Mouse (Mus musculus) CH12.LX (cell line): Measurements from ENCODE around the gene Paf1. TPM values are rescaled to one million over a fixed set of nuclear protein-coding genes. Genes with fewer than 3 reads are reported as not detected.
A peak's percentile ranks its signal among the peaks of the same experiment; 100 is the strongest.

Experiments used
- DNase-seq: peaks from one replicate; pipeline ENCODE4 v3.0.0-alpha.2; 2013; ENCODE audit errors: extremely low read depth
- H3K27ac ChIP-seq: 2 replicates; pipeline ENCODE4 v1.5.1; 2012; ENCODE audit warnings: low read depth, mild to moderate bottlenecking, control low read depth, moderate library complexity; ENCODE audit not compliant: insufficient read depth
- H3K27me3 ChIP-seq: replicated peaks from 2 replicates; pipeline ENCODE3; 2012; ENCODE audit warnings: inconsistent platforms
- H3K36me3 ChIP-seq, 2 experiments: replicated peaks in 1 of 2; 2 replicates each; pipeline versions ENCODE3 to v1.6.1; 2012; ENCODE audit warnings: inconsistent platforms in 1 of 2, low read length in 1 of 2, mild to moderate bottlenecking in 1 of 2, mixed read lengths in 1 of 2, moderate library complexity in 1 of 2; ENCODE audit not compliant: control insufficient read depth in 1 of 2, insufficient read depth in 1 of 2
- H3K4me1 ChIP-seq, 2 experiments: 2 replicates each; pipeline ENCODE4 v1.6.1; 2012; ENCODE audit warnings: inconsistent platforms in 1 of 2, moderate library complexity in 1 of 2; ENCODE audit not compliant: insufficient read depth in 2 of 2, control insufficient read depth in 1 of 2
- H3K4me2 ChIP-seq: 2 replicates; pipeline ENCODE4 v1.6.1; 2012; ENCODE audit warnings: low read depth, mild to moderate bottlenecking, control low read depth; ENCODE audit not compliant: poor library complexity, insufficient read depth, severe bottlenecking
- H3K4me3 ChIP-seq, 3 experiments: fragments of 150-350 bp in 1 of 3; sonication (generic) in 1 of 3; replicated peaks in 1 of 3; 2 replicates each; pipeline versions ENCODE3 to v1.5.1; 2011 to 2012; ENCODE audit warnings: low read depth in 2 of 3, low read length in 2 of 3, mild to moderate bottlenecking in 2 of 3, moderate library complexity in 2 of 3, control low read depth in 1 of 3, improper control_type of control experiment in 1 of 3, inconsistent platforms in 1 of 3, mixed read lengths in 1 of 3; ENCODE audit not compliant: poor library complexity in 1 of 3
- H3K79me2 ChIP-seq: replicated peaks from 2 replicates; pipeline ENCODE4 v1.6.1; 2012; ENCODE audit warnings: mild to moderate bottlenecking, moderate library complexity; ENCODE audit not compliant: control insufficient read depth, poor library complexity, insufficient read depth, severe bottlenecking; ENCODE audit errors: extremely low read depth
- H3K9ac ChIP-seq: 2 replicates; pipeline ENCODE4 v1.6.1; 2012; ENCODE audit warnings: low read depth, mild to moderate bottlenecking, control low read depth, moderate library complexity; ENCODE audit not compliant: insufficient read depth
- H3K9me3 ChIP-seq: replicated peaks from 2 replicates; pipeline ENCODE3; 2012; ENCODE audit warnings: low read length, inconsistent platforms, mixed read lengths
- CHD1 ChIP-seq: IDR thresholded peaks from 2 replicates; pipeline ENCODE4 v1.6.1; 2012; ENCODE audit warnings: low read depth, low read length, improper control_type of control experiment, inconsistent platforms
- E2F4 ChIP-seq: IDR thresholded peaks from 2 replicates; pipeline ENCODE4 v1.6.1; 2011; ENCODE audit warnings: low read depth, low read length, improper control_type of control experiment; ENCODE audit not compliant: insufficient replicate concordance
- EP300 ChIP-seq: IDR thresholded peaks from 2 replicates; pipeline ENCODE4 v1.6.1; 2011; ENCODE audit warnings: low read length, improper control_type of control experiment
- ETS1 ChIP-seq: conservative IDR thresholded peaks from 2 replicates; pipeline ENCODE4 v1.6.1; 2012; ENCODE audit warnings: low read depth, mild to moderate bottlenecking, inconsistent platforms, low read length, improper control_type of control experiment, moderate library complexity
- GABPA ChIP-seq: IDR thresholded peaks from 2 replicates; pipeline ENCODE4 v1.6.1; 2012; ENCODE audit warnings: low read depth, low read length, improper control_type of control experiment, inconsistent platforms; ENCODE audit not compliant: insufficient replicate concordance
- HCFC1 ChIP-seq: IDR thresholded peaks from 2 replicates; pipeline ENCODE4 v1.6.1; 2012; ENCODE audit warnings: low read depth, mild to moderate bottlenecking, inconsistent platforms, low read length, improper control_type of control experiment
- IRF4 ChIP-seq: IDR thresholded peaks from 2 replicates; pipeline ENCODE4 v1.6.1; 2014; ENCODE audit warnings: low read depth, mild to moderate bottlenecking, inconsistent platforms, low read length, improper control_type of control experiment
- JUN ChIP-seq: IDR thresholded peaks from 2 replicates; pipeline ENCODE4 v1.6.1; 2011; ENCODE audit warnings: low read depth, mild to moderate bottlenecking, low read length, improper control_type of control experiment, moderate library complexity; ENCODE audit not compliant: insufficient read depth
- JUND ChIP-seq: conservative IDR thresholded peaks from 2 replicates; pipeline ENCODE4 v1.6.1; 2011; ENCODE audit warnings: low read depth, low read length, improper control_type of control experiment
- MAX ChIP-seq: IDR thresholded peaks from 2 replicates; pipeline ENCODE4 v1.6.1; 2011; ENCODE audit warnings: low read length, improper control_type of control experiment
- MAZ ChIP-seq: IDR thresholded peaks from 2 replicates; pipeline ENCODE4 v1.6.1; 2012; ENCODE audit warnings: low read depth, mild to moderate bottlenecking, inconsistent platforms, low read length, improper control_type of control experiment, moderate library complexity
- MEF2A ChIP-seq: IDR thresholded peaks from 2 replicates; pipeline ENCODE4 v1.6.1; 2014; ENCODE audit warnings: low read depth, mild to moderate bottlenecking, inconsistent platforms, low read length, improper control_type of control experiment, borderline replicate concordance
- MYC ChIP-seq: IDR thresholded peaks from 2 replicates; pipeline ENCODE4 v1.6.1; 2011; ENCODE audit warnings: low read depth, mild to moderate bottlenecking, improper control_type of control experiment, low read length
- NRF1 ChIP-seq: IDR thresholded peaks from 2 replicates; pipeline ENCODE4 v1.6.1; 2014; ENCODE audit warnings: low read depth, mild to moderate bottlenecking, inconsistent platforms, low read length, improper control_type of control experiment, moderate library complexity
- PAX5 ChIP-seq: IDR thresholded peaks from 2 replicates; pipeline ENCODE4 v1.6.1; 2012; ENCODE audit warnings: low read length, inconsistent platforms, mixed read lengths
- POLR2A ChIP-seq: IDR thresholded peaks from 2 replicates; pipeline ENCODE4 v1.6.1; 2011; ENCODE audit warnings: low read depth, mild to moderate bottlenecking, improper control_type of control experiment, low read length
- POLR2AphosphoS2 ChIP-seq: IDR thresholded peaks from 2 replicates; pipeline ENCODE4 v1.6.1; 2011; ENCODE audit warnings: low read depth, low read length, improper control_type of control experiment
- RAD21 ChIP-seq: IDR thresholded peaks from 2 replicates; pipeline ENCODE4 v1.6.1; 2011; ENCODE audit warnings: low read depth, mild to moderate bottlenecking, low read length, improper control_type of control experiment, moderate library complexity
- RCOR1 ChIP-seq: conservative IDR thresholded peaks from 2 replicates; pipeline ENCODE4 v1.6.1; 2012; ENCODE audit warnings: low read depth, mild to moderate bottlenecking, inconsistent platforms, low read length, improper control_type of control experiment
- SIN3A ChIP-seq: IDR thresholded peaks from 2 replicates; pipeline ENCODE4 v1.6.1; 2012; ENCODE audit warnings: low read length, improper control_type of control experiment, inconsistent platforms
- UBTF ChIP-seq: IDR thresholded peaks from 2 replicates; pipeline ENCODE4 v1.6.1; 2012; ENCODE audit warnings: low read depth, mild to moderate bottlenecking, inconsistent platforms, low read length, improper control_type of control experiment, moderate library complexity
- USF2 ChIP-seq: conservative IDR thresholded peaks from 2 replicates; pipeline ENCODE4 v1.6.1; 2011; ENCODE audit warnings: low read depth, low read length, improper control_type of control experiment
- ZC3H11A ChIP-seq: IDR thresholded peaks from 2 replicates; pipeline ENCODE4 v1.6.1; 2012; ENCODE audit warnings: low read depth, mild to moderate bottlenecking, inconsistent platforms, low read length, improper control_type of control experiment
- ZKSCAN1 ChIP-seq: IDR thresholded peaks from 2 replicates; pipeline ENCODE4 v1.6.1; 2012; ENCODE audit warnings: low read depth, inconsistent platforms, low read length, improper control_type of control experiment, borderline replicate concordance
- ZNF384 ChIP-seq: IDR thresholded peaks from 2 replicates; pipeline ENCODE4 v1.6.1; 2012; ENCODE audit warnings: low read depth, low read length, improper control_type of control experiment, inconsistent platforms
- dilution Hi-C: fragments of 300-500 bp; cut with MboI; formaldehyde crosslinking; loops from 2 replicates; pipeline ENCODE4 v1.14.3; 2020; ENCODE audit warnings: low sequenced_read_pairs; ENCODE audit not compliant: extremely low pct_unique_long_range_greater_than_20kb, extremely low pct_ligation_motif_present
- in situ Hi-C: fragments of 300-500 bp; cut with MboI; formaldehyde crosslinking; loops from 3 replicates; pipeline ENCODE4 v1.14.3; 2019; ENCODE audit warnings: low sequenced_read_pairs, low pct_ligation_motif_present, low pct_unique_long_range_greater_than_20kb, mixed read lengths
- polyA plus RNA-seq: library from polyadenylated mRNA; unstranded; fragments of >175 nt; gene quantifications from 2 replicates; pipeline ENCODE4 v1.2.1, GENCODE M21; 2012; ENCODE audit warnings: low read depth; ENCODE audit not compliant: insufficient read length
- total RNA-seq, 2 experiments: library from RNA; depleted of rRNA; stranded (reverse); fragments of 300-350 nt in 1 of 2; fragments of >200 nt in 1 of 2; gene quantifications; 2 replicates each; pipeline ENCODE4 v1.2.3; 2012 to 2014

The Paf1 gene
- total and polyA plus RNA-seq, 3 experiments: 42.2 to 105 (median 45.9) TPM

DNA sequence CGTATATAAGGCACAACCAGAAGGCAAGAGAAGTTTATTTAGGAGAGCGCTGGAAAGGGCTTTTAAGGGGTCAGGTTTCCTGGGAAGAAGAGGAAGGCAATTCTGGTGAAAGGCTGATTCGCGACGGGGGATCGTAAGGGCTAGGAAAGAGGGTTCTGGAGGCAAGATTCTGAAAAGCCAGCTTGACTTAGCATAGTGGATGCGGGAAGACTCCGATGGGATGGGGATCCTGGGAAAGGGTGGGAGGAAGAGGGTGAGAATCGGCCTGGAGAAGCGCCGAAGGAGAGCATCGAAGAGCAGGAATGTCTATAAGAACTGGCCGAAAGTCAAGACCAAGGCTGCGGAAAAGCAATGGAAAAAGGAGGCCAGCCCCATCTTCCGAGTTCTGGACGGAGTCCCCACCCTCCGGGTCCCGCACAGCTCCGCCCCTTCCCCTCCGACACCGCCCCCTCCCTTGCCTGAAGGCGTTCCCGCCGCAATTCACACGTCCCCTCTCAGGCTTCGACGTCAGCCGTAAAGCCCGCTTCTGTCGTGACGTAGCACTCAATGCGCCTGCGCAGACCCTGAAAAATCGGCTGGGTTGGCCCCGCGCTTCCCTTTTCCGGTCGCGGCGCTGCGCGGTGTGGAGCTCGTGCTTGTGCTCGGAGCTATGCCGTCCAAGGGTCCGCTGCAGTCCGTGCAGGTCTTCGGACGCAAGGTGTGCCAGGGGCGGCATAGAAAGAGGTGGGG is 42.4 kb upstream of the Paf1 start, which contains the start of gene Rps16 (continued):
- TF ChIP-seq POLR2AphosphoS2: peak; percentile 80; the same call in 1 of the 2 replicates
- peak; percentile 90 for TF ChIP-seq NRF1
- peak; percentile 47 for TF ChIP-seq IRF4
- TF ChIP-seq CHD1: no peak
- peak; percentile 26 for TF ChIP-seq MEF2A
- peak; percentile 85; the same call in 1 of the 2 replicates for TF ChIP-seq MYC
- 0 out of 2 replicates have a peak, but pooled peaks have one; percentile 35 for TF ChIP-seq ZNF384
- TF ChIP-seq ZKSCAN1: no peak
- no peak for TF ChIP-seq JUND

DNA sequence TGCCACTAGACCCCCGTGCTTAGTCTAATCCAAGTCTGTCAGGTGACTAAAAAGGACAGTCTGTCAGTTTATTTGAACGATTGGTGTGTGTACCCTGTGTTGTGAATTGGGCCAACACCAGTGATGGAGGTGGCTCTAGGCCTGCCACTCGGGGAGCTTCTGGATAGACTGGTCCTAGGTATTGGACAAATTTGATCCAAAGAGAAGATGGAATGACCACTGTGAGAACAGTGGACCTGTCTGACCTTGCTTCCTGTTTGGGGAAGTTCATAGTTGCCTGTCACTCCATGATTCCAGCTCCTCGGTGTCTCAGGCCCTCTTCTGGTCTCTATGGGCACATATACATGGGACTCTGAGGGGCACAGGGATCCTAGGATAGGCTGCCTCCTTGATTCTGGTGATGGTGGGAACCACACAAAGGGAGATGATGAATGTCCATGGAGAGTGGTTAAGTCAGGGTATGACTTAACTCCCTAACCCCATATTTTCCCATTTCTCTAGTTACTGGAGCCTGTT is 41.0 kb upstream of the Paf1 start:
- Histone ChIP-seq H3K9ac (peak overlapping the region; percentile 99), H3K79me2 (peaks cover 17% of the 10 kb centered on the region), H3K9me3 (no peaks in the 10 kb centered on the region), H3K36me3 (peaks cover 31 to 37% of the 10 kb centered on the region in 2 experiments), H3K4me2 (peak overlapping the region; percentile 85), H3K4me1 (peaks cover 12 to 36% of the 10 kb centered on the region in 2 experiments), H3K4me3 (peak overlapping the region; percentile 70 to 99 (median 72)), H3K27ac (no peak overlapping the region; the same call in 1 of the 2 replicates), H3K27me3 (no peaks in the 10 kb centered on the region)
- in situ Hi-C loops: no loop called here
- TF ChIP-seq POLR2A (no peak; the same call in 1 of the 2 replicates), SIN3A (no peak)
- dilution Hi-C loops: no loop called here
- DNase-seq: no peak

DNA sequence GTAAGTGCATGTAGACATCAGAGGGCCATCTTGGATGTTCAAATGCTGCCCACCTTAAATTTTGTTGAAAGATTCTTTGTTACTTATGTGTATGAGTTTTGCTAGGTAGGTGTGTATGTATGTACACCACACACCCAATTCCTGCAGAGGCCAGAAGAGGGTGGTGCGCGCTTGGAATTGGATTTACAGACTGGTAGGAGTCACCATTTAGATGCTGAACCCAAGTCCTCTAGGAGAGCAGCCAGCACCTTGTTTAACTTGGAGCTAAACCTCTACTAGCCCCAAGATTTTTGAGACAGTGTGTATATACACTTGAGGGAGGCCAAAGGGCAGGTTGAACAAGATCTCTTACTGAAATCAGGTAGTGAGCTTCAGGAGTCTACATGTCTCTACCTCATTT is 39.5 kb upstream of the Paf1 start:
- H3K4me1 ChIP-seq: peaks cover 12 to 36% of the 10 kb centered on the region in 2 experiments
- in situ Hi-C loops: no loop called here
- no peak overlapping the region for H3K4me2 ChIP-seq
- dilution Hi-C loops: no loop called here
- no peak for TF ChIP-seq USF2
- TF ChIP-seq ZNF384: no peak
- TF ChIP-seq E2F4: no peak
- no peak for TF ChIP-seq MEF2A
- TF ChIP-seq HCFC1: no peak
- no peak for TF ChIP-seq POLR2AphosphoS2
- no peak for TF ChIP-seq ETS1
- no peak for TF ChIP-seq RAD21
- no peak for TF ChIP-seq CHD1
- TF ChIP-seq GABPA: no peak
- no peak for TF ChIP-seq JUN
- TF ChIP-seq PAX5: no peak
- TF ChIP-seq MAZ: no peak
- no peak for TF ChIP-seq UBTF
- TF ChIP-seq MAX: no peak
- TF ChIP-seq EP300: no peak
- TF ChIP-seq RCOR1: no peak
- no peak for TF ChIP-seq POLR2A
- TF ChIP-seq NRF1: no peak
- TF ChIP-seq ZC3H11A: no peak
- TF ChIP-seq, all 38 proteins: peak for 0
- Histone ChIP-seq H3K9ac (no peak overlapping the region), H3K36me3 (peaks cover 31 to 38% of the 10 kb centered on the region in 2 experiments), H3K9me3 (no peaks in the 10 kb centered on the region), H3K4me3 (no peak overlapping the region), H3K27ac (no peak overlapping the region), H3K79me2 (peaks cover 17% of the 10 kb centered on the region), H3K27me3 (no peaks in the 10 kb centered on the region)
- no peak for DNase-seq
